Mouse (Mus musculus) forelimb bud, embryonic 11.5 days (tissue): Measurements from ENCODE around the gene Chst2.

Experiments used
- DNase-seq: peaks from one replicate; pipeline ENCODE4 v3.0.0-alpha.2; 2012; ENCODE audit warnings: low read depth, low spot score

Gene Chst2

DNA sequence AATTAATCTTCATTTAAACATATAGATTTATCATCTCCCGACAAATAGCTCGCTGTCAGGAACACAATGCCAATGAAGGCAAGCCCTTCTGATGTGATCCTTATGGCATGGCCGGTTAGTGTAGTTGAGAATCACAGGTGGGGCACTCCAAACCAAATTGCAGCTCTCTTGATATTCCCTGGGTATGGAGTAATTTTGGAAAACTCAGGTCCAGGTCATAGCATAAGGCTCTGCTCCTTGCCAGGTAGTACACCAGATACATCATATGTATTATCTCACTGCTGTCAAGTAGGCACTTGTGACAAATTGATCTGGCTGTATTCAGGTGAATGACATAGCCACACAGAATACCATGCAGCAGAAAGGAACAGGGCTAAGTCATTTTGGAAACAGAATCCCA lies 40.6 kb downstream of the Chst2 start:
- DNase-seq = no peak

DNA sequence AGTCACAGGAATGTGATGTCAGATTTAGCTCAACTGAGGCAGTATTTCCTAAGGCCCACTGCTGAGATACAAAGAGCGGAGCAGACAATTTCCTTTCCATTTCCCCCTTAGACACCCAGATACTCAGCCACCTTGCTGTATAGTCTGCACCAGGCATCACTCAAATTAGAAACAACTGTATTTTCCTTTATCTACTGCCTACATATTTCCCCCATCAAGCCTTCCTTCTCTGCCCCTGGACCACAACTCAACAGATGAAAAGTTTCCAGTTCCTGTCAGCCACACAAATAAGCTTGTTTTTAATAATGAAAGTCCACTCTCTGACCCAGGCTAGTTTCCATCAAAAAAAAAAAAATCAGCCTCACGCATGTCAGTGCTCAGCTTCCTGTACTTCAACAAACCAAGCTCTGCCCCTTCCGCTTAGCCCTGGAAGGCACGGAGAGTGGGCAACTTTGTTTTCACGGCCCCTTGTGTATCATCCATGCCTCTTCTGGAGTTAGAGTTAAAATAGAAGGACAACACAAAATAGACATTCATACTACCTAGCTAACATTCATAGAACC lies 52.6 kb downstream of the Chst2 start:
- DNase-seq = no peak

DNA sequence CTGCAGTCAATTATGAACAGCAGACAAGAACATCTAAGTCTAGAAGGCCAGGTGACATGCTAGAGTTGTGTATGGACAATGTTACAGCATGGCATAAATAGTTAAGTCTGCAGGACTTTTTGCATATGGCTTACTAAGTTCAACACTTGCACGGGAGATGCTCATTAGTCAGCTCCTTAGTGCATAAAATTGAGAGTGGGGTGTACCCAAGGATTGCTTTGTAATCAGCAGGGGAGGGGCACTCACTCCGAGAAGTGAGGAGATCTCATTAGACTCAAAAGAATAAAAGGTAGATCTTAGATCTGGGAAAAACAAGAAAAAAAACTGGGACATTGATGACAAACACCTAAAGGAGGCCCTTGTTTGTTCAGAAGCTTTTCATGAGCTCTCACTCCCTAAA lies 54.6 kb downstream of the Chst2 start:
- DNase-seq = no peak

DNA sequence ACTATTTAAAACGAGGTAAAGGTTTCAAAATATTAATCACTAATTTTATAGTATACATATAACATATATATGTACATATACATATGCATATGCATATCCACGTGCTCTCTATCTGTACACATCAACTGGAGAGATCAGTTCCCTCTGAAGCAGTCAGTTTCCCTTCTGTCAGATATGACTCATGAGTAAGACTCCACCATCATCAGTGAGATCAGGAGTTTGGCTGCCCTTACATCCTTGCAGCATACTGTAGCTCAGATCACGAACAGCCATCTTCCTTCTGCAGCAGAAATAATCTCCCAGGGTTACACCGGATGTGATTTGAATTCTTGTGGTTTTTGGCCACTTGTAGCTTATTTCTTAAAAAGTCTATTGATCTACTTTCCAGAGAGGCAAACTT lies 56.0 kb downstream of the Chst2 start:
- DNase-seq = no peak
